Mouse (Mus musculus): ENCODE results near the gene Uchl5. TPM values are rescaled to one million over a fixed set of nuclear protein-coding genes. Genes with fewer than 3 reads are reported as not detected.

Gene Uchl5
- polyA plus RNA-seq, 1 experiment from 2014 or later, result 67.6 TPM

DNA sequence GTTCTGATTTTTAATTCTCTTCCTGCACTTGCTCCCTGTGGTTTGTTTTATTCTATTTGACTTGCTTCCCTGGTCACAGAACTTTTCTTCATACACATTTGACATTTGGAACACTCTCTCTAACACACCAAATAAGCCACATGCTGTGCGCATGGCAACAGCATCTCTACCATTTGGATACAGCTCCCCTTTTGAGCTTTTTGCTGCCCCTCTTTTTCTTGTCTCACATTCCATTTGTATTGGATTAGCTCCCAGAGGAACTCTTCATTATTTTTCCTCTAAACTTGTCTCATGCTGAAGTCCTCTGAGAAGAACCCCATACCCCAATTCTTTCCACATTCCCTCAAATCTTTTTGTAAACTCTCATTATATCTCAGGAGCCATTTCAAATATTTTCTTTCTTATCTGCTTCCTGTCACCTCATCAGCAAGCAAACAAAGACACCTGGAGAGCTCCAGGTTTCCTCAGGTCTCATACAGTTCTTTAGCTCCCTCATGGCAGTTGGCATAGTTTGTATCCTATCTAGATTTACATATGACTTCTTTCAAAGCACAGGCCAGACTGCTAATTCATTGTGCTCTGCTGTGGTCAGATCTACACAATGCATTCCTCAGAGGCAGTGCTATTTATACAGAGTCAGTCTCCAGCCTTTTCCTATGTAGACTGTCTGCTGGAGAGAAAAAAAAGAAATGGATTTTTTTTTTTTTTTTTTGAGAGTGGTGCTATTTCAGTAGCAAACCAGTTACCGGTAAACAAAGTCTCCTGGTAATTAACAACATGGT, 43.2 kb downstream of the Uchl5 start:
- Histone ChIP-seq H3K4me3 (no peak overlapping the region), H3K27me3 (no peaks in the 10 kb centered on the region), H3K9ac (no peak overlapping the region), H3K4me1 (replicated peaks) (no peaks in the 10 kb centered on the region), H3K4me2 (no peak overlapping the region), H3K27ac (replicated peaks) (no peak overlapping the region; the same call in 1 of the 2 replicates), H3K36me3 (no peaks in the 10 kb centered on the region), H3K9me3 (no peaks in the 10 kb centered on the region)
- peak; percentile 82 for ATAC-seq (ENCODE audit: low FRiP score, low read depth)
- WGBS, result 31% methylated on average over 2 of the region's 2 CpGs

DNA sequence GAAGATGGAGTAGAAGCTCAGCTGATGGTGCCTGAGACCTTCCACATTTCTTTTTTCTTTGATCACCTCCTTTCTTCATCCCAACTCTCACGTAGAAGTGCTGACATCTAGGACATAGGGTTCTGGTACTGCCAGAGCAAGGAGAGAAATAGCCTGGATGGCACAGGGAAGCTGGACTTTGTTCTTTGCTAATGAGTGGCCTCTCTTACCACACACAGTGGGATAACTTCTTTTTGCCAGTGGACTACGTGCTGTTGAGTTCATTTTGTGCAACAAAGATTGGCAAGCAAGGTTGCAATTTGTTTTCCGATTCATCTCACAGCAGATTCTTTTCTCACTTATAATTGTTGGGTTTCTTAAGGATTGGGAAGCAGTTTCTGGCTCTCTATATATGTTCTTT, 45.6 kb downstream of the Uchl5 start:
- 87% methylated on average over 3 of the region's 3 CpGs for WGBS
- ATAC-seq (ENCODE audit: low FRiP score, low read depth), result no peak
- Histone ChIP-seq H3K36me3 (no peaks in the 10 kb centered on the region), H3K27ac (replicated peaks) (no peak overlapping the region), H3K9me3 (no peaks in the 10 kb centered on the region), H3K4me1 (replicated peaks) (no peaks in the 10 kb centered on the region), H3K9ac (no peak overlapping the region), H3K4me2 (no peak overlapping the region), H3K27me3 (no peaks in the 10 kb centered on the region), H3K4me3 (no peak overlapping the region)

DNA sequence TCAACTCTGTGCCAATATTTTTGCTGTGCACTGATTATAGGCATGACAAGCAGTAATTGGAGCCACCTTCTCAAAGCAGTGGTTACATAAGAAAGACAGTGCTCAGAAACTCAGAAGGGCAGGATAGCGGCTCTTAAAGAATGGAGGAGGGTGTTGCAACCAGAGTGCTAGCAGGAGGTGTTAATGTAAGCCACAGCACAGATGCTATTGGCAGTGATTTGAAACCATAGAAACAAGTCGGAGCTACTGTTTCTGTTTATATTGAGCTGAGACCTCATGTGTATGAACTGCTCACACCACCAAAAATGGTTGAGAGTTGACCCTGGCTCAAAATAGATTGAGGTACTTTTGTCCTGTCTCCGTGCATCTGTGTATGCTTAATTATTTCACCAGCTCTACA, 53.6 kb downstream of the Uchl5 start:
- Histone ChIP-seq H3K4me1 (replicated peaks) (no peaks in the 10 kb centered on the region), H3K36me3 (no peaks in the 10 kb centered on the region), H3K4me3 (no peak overlapping the region), H3K27me3 (no peaks in the 10 kb centered on the region), H3K27ac (replicated peaks) (no peak overlapping the region), H3K9me3 (no peaks in the 10 kb centered on the region), H3K4me2 (no peak overlapping the region), H3K9ac (no peak overlapping the region)
- 59% methylated on average over 3 of the region's 3 CpGs for WGBS
- ATAC-seq (ENCODE audit: low FRiP score, low read depth), result no peak

DNA sequence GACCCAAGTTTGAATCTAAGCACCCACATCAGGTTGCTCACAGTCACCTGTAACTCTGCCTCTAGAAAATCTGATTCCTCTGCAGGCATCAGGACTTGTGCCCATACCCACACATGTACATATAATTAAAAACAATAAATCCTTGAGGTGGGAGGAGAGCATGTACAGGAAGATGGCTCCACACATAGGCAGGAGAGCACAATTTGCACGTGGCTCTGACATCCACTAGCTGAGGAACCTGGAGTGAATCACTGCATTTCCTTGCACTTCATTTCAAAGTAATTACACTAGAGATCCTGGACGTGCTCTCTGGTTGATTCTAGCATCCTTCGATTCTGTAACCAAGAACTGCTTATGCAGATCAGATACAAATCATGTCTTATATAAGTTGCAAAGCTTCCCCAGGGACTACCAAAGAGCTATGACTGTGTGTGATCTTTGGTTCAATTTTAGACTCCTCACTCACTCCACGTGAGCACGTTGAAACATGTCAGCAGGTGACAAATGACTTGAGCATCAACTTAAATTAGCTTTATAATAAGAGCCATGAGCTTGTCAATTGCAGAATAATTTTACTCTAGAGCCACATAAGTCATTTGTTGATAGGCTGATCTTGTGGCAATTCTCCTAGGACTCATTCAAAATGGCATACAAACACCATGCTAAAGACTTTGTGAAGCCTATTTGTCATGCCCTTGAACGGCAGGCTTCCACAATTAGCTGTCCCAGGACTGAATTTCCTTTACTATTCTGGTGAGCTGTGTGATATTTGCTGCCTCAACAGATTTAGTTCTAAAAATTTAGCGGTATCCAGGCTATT, 59.5 kb downstream of the Uchl5 start:
- WGBS, result 30% methylated on average over 7 of the region's 7 CpGs
- H3K27ac ChIP-seq (replicated peaks), result no peak overlapping the region
- no peaks in the 10 kb centered on the region for H3K27me3 ChIP-seq

DNA sequence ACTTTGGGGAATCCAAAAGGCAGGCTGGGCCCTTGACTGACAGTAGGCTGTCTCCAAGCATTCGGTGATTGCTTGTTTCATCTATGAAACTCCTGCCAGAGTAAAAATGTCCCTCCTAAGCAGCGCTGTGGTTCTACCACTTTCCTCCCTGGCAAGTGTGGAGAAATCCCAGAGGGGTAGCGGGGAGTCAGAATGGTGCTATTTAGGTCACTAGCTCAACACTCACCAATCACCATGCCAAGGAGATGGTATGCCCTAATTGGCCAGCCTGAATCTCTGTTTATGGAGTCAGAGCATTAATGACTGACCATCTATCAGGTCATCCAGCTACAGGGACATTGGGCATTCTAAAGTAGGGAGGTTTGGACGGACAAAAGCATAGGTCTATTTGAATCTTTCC, 60.6 kb downstream of the Uchl5 start:
- H3K9ac ChIP-seq, result no peak overlapping the region
- no peak overlapping the region for H3K4me3 ChIP-seq
- H3K27me3 ChIP-seq, result no peaks in the 10 kb centered on the region
- no peaks in the 10 kb centered on the region for H3K9me3 ChIP-seq
- H3K4me1 ChIP-seq (replicated peaks), result no peaks in the 10 kb centered on the region
- H3K36me3 ChIP-seq, result no peaks in the 10 kb centered on the region
- ATAC-seq (ENCODE audit: low FRiP score, low read depth), result no peak
- no peak overlapping the region for H3K4me2 ChIP-seq
- H3K27ac ChIP-seq (replicated peaks), result no peak overlapping the region
- WGBS, result 88% methylated on average over 4 of the region's 4 CpGs

More for the DNA sequence above, 59.5 kb downstream of the Uchl5 start:
- H3K4me3 ChIP-seq, result no peak overlapping the region
- H3K9ac ChIP-seq, result no peak overlapping the region
- no peaks in the 10 kb centered on the region for H3K36me3 ChIP-seq
- no peak overlapping the region for H3K4me2 ChIP-seq
- H3K4me1 ChIP-seq (replicated peaks), result no peaks in the 10 kb centered on the region
- no peak for ATAC-seq (ENCODE audit: low FRiP score, low read depth)
- H3K9me3 ChIP-seq, result no peaks in the 10 kb centered on the region

DNA sequence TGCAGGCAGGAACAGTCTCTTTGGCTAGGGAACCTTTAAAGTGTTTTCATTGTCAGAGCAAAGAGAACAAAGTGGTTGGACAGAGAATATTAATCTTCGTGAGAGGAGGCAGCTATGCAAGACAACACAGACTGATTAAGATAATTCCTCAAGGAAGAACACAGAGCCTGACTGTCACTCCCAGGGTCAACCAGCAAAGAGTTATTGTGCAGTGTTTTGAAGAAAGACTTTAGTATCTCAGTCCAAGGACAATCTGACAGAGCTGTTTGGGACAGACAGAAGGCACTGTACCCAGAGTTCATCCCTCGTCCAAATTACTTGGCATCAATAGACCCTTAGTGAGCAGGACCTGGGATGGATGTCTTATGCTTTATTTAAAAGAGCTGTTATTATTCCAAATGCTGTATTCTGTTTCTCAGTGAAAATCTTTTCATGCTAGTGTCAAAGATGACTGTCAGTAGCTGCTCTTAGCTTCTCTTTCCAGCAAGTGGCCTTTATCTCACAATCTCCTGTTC, 61.9 kb downstream of the Uchl5 start:
- Histone ChIP-seq H3K9ac (no peak overlapping the region), H3K36me3 (no peaks in the 10 kb centered on the region), H3K4me1 (replicated peaks) (no peaks in the 10 kb centered on the region), H3K4me2 (no peak overlapping the region), H3K9me3 (no peaks in the 10 kb centered on the region), H3K4me3 (no peak overlapping the region), H3K27me3 (no peaks in the 10 kb centered on the region), H3K27ac (replicated peaks) (no peak overlapping the region)
- 39% methylated on average over 2 of the region's 2 CpGs for WGBS
- no peak for ATAC-seq (ENCODE audit: low FRiP score, low read depth)

DNA sequence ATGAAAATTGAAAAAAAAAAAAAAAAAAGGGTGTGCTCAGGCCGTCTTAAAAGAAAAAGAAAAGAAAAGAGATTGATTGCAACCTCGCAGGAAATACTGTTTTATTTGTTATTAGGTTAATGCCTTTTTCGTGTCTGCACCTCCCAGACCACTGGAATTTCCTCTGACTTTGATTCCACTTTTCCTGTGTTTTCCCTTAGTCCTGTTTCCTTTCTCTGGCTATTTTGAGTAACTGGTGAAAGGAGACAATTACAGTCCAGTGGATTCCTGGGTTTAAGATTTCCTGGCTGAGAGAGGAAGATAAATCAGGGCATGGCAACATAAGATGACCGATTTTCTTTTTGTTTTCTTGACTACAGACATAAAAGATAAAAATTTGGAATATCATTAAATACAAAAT, 75.3 kb downstream of the Uchl5 start:
- Histone ChIP-seq H3K4me1 (replicated peaks) (0 out of 2 replicates have a peak, but pooled peaks cover 5% of the 10 kb centered on the region), H3K9me3 (no peaks in the 10 kb centered on the region), H3K4me3 (no peak overlapping the region), H3K27me3 (no peaks in the 10 kb centered on the region), H3K4me2 (no peak overlapping the region), H3K36me3 (no peaks in the 10 kb centered on the region), H3K27ac (replicated peaks) (no peak overlapping the region), H3K9ac (no peak overlapping the region)
- ATAC-seq (ENCODE audit: low FRiP score, low read depth), result no peak
- 77% methylated on average over 4 of the region's 4 CpGs for WGBS

DNA sequence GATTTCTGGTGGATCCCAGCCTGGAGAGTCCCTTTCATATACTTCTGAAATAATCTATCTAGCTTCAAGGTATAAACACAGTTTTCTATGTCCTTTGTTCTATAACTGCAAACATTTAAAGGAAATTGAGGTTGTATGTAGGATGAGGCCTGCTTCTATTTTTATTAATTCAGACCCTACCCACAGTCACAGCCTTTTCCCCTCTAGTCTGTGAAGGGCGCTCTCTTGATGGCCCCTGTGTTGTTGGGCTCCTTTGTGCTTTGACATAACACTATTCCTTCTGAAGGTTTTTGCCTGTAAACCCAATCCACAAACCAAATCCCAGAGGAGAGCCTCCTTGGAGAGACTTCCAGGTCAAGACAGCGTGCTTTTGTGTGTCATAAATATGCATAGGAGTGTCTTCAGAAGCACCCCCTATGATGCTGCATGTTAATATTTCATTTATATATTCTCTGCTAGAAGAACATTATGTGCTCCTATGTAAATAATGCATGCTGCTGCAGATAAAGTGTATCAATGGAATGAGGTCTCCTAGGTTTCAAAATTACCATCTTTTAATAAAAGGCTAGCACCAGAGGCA, 75.8 kb downstream of the Uchl5 start:
- H3K9me3 ChIP-seq, result no peaks in the 10 kb centered on the region
- no peak overlapping the region for H3K4me2 ChIP-seq
- no peak for ATAC-seq (ENCODE audit: low FRiP score, low read depth)
- WGBS, result 57% methylated on average over 2 of the region's 2 CpGs
- H3K27ac ChIP-seq (replicated peaks), result peak overlapping the region; percentile 59
- H3K4me1 ChIP-seq (replicated peaks), result 0 out of 2 replicates have a peak, but pooled peaks cover 5% of the 10 kb centered on the region
- H3K9ac ChIP-seq, result no peak overlapping the region
- no peak overlapping the region for H3K4me3 ChIP-seq
- H3K27me3 ChIP-seq, result no peaks in the 10 kb centered on the region
- no peaks in the 10 kb centered on the region for H3K36me3 ChIP-seq

DNA sequence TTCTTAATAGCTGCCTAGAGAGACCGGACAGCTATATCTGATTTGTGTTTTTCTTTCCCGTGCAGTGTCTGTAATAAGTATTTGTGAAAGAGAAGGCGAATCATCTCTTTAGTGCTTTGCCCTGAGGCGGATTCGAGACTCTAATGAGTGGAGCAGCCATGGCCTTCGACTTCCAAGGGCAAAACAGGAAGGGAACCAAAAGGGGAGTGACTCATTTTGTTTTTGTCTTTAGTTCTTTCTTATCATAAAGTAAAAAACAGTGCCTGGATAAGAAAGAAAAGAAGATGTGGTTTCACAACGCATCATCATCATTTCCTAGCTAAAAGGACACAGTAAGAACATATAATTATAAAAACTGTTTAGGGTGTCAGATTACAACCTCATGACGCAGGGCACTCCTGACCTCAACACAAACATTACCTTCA, 76.6 kb downstream of the Uchl5 start:
- Histone ChIP-seq H3K4me1 (replicated peaks) (0 out of 2 replicates have a peak, but pooled peaks cover 5% of the 10 kb centered on the region), H3K4me2 (no peak overlapping the region), H3K9me3 (no peaks in the 10 kb centered on the region), H3K4me3 (no peak overlapping the region), H3K27ac (replicated peaks) (no peak overlapping the region), H3K36me3 (no peaks in the 10 kb centered on the region), H3K27me3 (no peaks in the 10 kb centered on the region), H3K9ac (no peak overlapping the region)
- WGBS, result 65% methylated on average over 8 of the region's 8 CpGs
- no peak for ATAC-seq (ENCODE audit: low FRiP score, low read depth)

DNA sequence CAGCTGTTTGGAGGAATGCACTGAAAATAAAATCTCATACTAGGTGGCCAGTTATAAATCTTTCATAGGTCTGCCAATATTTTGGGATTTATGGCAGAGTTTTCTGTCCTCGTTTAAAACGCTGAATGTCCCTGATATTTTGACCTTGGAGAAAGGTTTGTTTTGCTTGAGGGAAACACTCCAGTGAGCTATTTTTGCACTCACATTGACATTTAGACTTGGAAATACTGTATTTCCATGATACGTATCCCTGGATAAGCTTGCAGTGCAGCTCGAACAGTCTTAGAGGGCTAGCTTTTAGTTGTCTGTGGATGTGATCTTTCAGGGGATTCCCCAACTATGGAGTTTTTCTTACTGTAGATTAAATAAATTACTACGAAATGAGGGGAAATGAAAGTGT, 78.6 kb downstream of the Uchl5 start:
- Histone ChIP-seq H3K27ac (replicated peaks) (no peak overlapping the region), H3K27me3 (no peaks in the 10 kb centered on the region), H3K9me3 (no peaks in the 10 kb centered on the region), H3K36me3 (no peaks in the 10 kb centered on the region), H3K9ac (no peak overlapping the region), H3K4me2 (no peak overlapping the region), H3K4me3 (no peak overlapping the region), H3K4me1 (replicated peaks) (0 out of 2 replicates have a peak, but pooled peaks cover 5% of the 10 kb centered on the region)
- ATAC-seq (ENCODE audit: low FRiP score, low read depth), result no peak
- 85% methylated on average over 5 of the region's 5 CpGs for WGBS

Measured in hindbrain, embryonic 15.5 days (tissue).